9 mouse cellular contexts compared by ENCODE assay signal in genomic region chr6:72768804-72769203, GRCm38 (mm10). TPM values are rescaled to one million over a fixed set of nuclear protein-coding genes. Genes with fewer than 3 reads are reported as not detected.
DNase-seq lines count a peak whose midpoint lies in the region; ATAC-seq and TF ChIP-seq lines count a peak whose summit lies in the region.
"Had no signal": no experiment of that assay in that cellular context is flagged by ENCODE, and none has a peak within 500 bp of the region (broad histone marks: within the 10 kb centered on the region; RNA-seq: fewer than 3 reads in every experiment).

No protein-coding gene starts in this region.

- WGBS in heart, adult 2 months = 42% methylated on average over 9 of the region's 9 CpGs
- 67% methylated on average over 9 of the region's 9 CpGs for WGBS in kidney, embryonic 16.5 days
- 26% methylated on average over 9 of the region's 9 CpGs for WGBS in lung, embryonic 16.5 days

- peak; percentile 65 for ATAC-seq in kidney, embryonic 16.5 days (ENCODE audit: low FRiP score, low TSS enrichment)
- ATAC-seq in lung, embryonic 16.5 days (ENCODE audit: low read depth) = peak; percentile 68
- ATAC-seq in inflammation-experienced regulatory T-cells, adult 6 months = no peak

- 0 out of 2 replicates have a peak, but pooled peaks cover 2% of the 10 kb centered on the region for H3K79me2 ChIP-seq in heart, adult 2 months (replicated peaks; ENCODE audit: control insufficient read depth, insufficient read depth, low read length)

- H3K4me3 ChIP-seq in heart, adult 2 months = no peak overlapping the region
- no peak overlapping the region for H3K4me3 ChIP-seq in kidney, embryonic 16.5 days (ENCODE audit: low read length)
- no peak overlapping the region for H3K4me3 ChIP-seq in lung, embryonic 16.5 days (ENCODE audit: low read length)

- peak; percentile 53 to 70 for DNase-seq in heart, adult 2 months
- DNase-seq in heart, postnatal 25 days (ENCODE audit: low spot score) = no peak
- DNase-seq in cerebellum, adult 9-11 months = peak; percentile 14
- peak; percentile 46 for DNase-seq in gastrocnemius, postnatal 25 days
- DNase-seq in B cell, adult 2 months = no peak

- peak overlapping the region; percentile 7 for H3K27ac ChIP-seq in heart, adult 2 months
- H3K27ac ChIP-seq in kidney, embryonic 16.5 days (ENCODE audit: low read length) = peak overlapping the region; percentile 61
- peak overlapping the region; percentile 76 for H3K27ac ChIP-seq in lung, embryonic 16.5 days (ENCODE audit: low read length)

- TF ChIP-seq POLR2A in heart, adult 2 months (IDR thresholded peaks at IDR 0.05; ENCODE audit: insufficient read depth, low read depth, low read length) = no peak

- H3K9ac ChIP-seq in heart, adult 2 months (ENCODE audit: low read depth, low read length) = no peak overlapping the region
- no peak overlapping the region for H3K9ac ChIP-seq in kidney, embryonic 16.5 days (replicated peaks; ENCODE audit: low read length)
- H3K9ac ChIP-seq in lung, embryonic 16.5 days (ENCODE audit: low read length) = peak overlapping the region; percentile 31; the same call in 1 of the 2 replicates

- intact Hi-C loops in heart, adult 2 months (cut with DNase I) = no loop called here
- intact Hi-C loops in heart, postnatal 25 days (cut with DNase I) = no loop called here

- H3K4me2 ChIP-seq in kidney, embryonic 16.5 days (replicated peaks; ENCODE audit: low read depth, low read length) = no peak overlapping the region
- H3K4me2 ChIP-seq in lung, embryonic 16.5 days (ENCODE audit: low read depth, low read length) = peak overlapping the region; percentile 19

- no peaks in the 10 kb centered on the region; the same call in 1 of the 2 replicates for H3K36me3 ChIP-seq in heart, adult 2 months (ENCODE audit: control insufficient read depth, insufficient read depth, low read length)
- peaks cover 12% of the 10 kb centered on the region; the same call in 1 of the 2 replicates for H3K36me3 ChIP-seq in kidney, embryonic 16.5 days (ENCODE audit: insufficient read depth, low read length)
- H3K36me3 ChIP-seq in lung, embryonic 16.5 days (ENCODE audit: control insufficient read depth, insufficient read depth, low read length) = 0 out of 2 replicates have a peak, but pooled peaks cover 7% of the 10 kb centered on the region

- no peak for TF ChIP-seq EP300 in heart, adult 2 months (IDR thresholded peaks at IDR 0.05; ENCODE audit: insufficient read depth, low read depth, low read length)

- H3K4me1 ChIP-seq in heart, adult 2 months (ENCODE audit: control insufficient read depth, insufficient read depth, low read length) = peaks cover 4% of the 10 kb centered on the region
- peaks cover 13% of the 10 kb centered on the region for H3K4me1 ChIP-seq in kidney, embryonic 16.5 days (ENCODE audit: insufficient read depth, low read length)
- peaks cover 36% of the 10 kb centered on the region for H3K4me1 ChIP-seq in lung, embryonic 16.5 days (replicated peaks; ENCODE audit: control insufficient read depth, insufficient read depth, low read length)

- no peaks in the 10 kb centered on the region for H3K9me3 ChIP-seq in kidney, embryonic 16.5 days (ENCODE audit: low read length)
- no peaks in the 10 kb centered on the region for H3K9me3 ChIP-seq in lung, embryonic 16.5 days (ENCODE audit: control insufficient read depth, low read length)

- H3K27me3 ChIP-seq in heart, adult 2 months (ENCODE audit: control insufficient read depth, insufficient read depth, low read length) = no peaks in the 10 kb centered on the region
- H3K27me3 ChIP-seq in kidney, embryonic 16.5 days (ENCODE audit: insufficient read depth, low read length) = no peaks in the 10 kb centered on the region
- H3K27me3 ChIP-seq in lung, embryonic 16.5 days (ENCODE audit: control insufficient read depth, insufficient read depth, low read depth, low read length) = no peaks in the 10 kb centered on the region
- H3K27me3 ChIP-seq: CH12.LX had no signal

- no peak for TF ChIP-seq CTCF in heart, adult 2 months (IDR thresholded peaks at IDR 0.05)

RNA-seq across cellular contexts. Expression of gene Tcf7l1, which starts 20.2 kb away (rescaled TPM):
- 10 to 100 TPM in 1 of 2 experiments, 1 to 10 TPM in 1; 8.8 to 10.0 TPM for total RNA-seq in heart, adult 2 months (2021)
- polyA plus RNA-seq in heart, adult 2 months (2012; rRNA removed) = 10.6 and 17.7 TPM in 2 replicates
- total RNA-seq in heart, postnatal 25 days (2021) = 10 to 100 TPM; 10.4 to 11.8 TPM
- 1 to 10 TPM; 4.8 to 5.8 TPM for total RNA-seq in gastrocnemius, postnatal 25 days (2021)
- polyA plus RNA-seq in kidney, embryonic 16.5 days (2015; fragmentation: Nextera tagmentation; extraction: Ambion mirVana) = 31.5 and 35.6 TPM in 2 replicates
- polyA plus RNA-seq in lung, embryonic 16.5 days (2015; fragmentation: Nextera tagmentation; extraction: Ambion mirVana) = 29.2 and 31.9 TPM in 2 replicates
- polyA plus RNA-seq in inflammation-experienced regulatory T-cells, adult 6 months (2017; shearing (Covaris generic)) = 1 to 10 TPM in 1 of 3 experiments, under 1 TPM in 2; 0.24 to 1.2 (median 0.78) TPM

Comparison
In these comparisons a context has a peak if more than half of its experiments do, and no peak if none do; other contexts are left out.
1. DNase-seq: peak in heart, adult 2 months (2 of 2), cerebellum, adult 9-11 months (single experiment) and gastrocnemius, postnatal 25 days (single experiment); none in heart, postnatal 25 days (single experiment) and B cell, adult 2 months (0 of 2).
2. H3K27ac ChIP-seq: peak in every context shown above with its lines; median percentile 76 in lung, embryonic 16.5 days; 61 in kidney, embryonic 16.5 days; 7 in heart, adult 2 months.